Mouse (Mus musculus): ENCODE results near the gene Fars2. TPM values are rescaled to one million over a fixed set of nuclear protein-coding genes. Genes with fewer than 3 reads are reported as not detected.

Fars2 gene
- polyA plus RNA-seq, 1 experiment from 2014 or later = 32.2 TPM

DNA sequence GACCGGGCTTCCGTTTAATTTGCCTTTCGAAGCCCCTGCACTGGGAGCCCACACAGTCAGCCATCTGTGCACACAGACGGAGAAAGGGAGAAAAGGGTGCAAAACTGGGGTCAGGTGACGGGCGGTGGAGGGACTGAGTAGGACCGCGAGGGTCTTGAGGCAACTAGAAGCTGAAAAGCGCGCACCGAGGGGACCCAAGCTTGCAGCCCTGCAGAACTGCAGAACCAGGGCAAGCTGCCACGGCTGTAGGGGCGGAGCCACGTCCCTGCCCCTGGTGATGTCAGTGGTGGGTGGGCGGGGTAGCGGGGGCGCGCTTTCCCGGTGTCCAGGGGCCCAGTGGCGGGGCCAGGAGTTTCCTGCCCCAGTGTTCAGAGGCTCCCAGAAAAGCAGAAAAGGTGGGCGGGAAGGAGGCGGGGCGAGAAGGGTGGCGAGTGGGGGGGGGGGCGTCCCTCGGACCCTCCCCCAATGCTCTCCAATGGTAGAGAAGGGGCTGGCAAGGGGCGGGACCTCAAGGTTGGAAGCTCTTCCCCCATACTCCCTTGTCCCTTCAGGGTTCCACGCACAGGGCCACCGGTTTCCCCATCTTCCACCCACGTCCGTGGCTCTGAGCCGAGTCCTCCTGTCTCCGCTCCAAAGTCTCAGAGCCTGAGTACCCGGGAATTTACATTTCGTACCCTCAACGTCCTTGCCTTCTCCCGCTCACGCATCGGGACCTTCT is 618.8 kb downstream of the Fars2 start:
- Histone ChIP-seq H3K27me3 (replicated peaks; ENCODE audit: control insufficient read depth, insufficient read depth, low read length) (no peaks in the 10 kb centered on the region; the same call in none of the 2 replicates), H3K4me1 (replicated peaks; ENCODE audit: control insufficient read depth, insufficient read depth, low read length) (peaks cover 9% of the 10 kb centered on the region; the same call in 1 of the 2 replicates), H3K9ac (replicated peaks; ENCODE audit: low read depth, low read length) (peak overlapping the region; percentile 71), H3K4me3 (replicated peaks; ENCODE audit: low read length) (peak overlapping the region; percentile 54), H3K27ac (ENCODE audit: low read length) (peak overlapping the region; percentile 95), H3K9me3 (ENCODE audit: control insufficient read depth, low read length) (0 out of 2 replicates have a peak, but pooled peaks cover 3% of the 10 kb centered on the region), H3K36me3 (ENCODE audit: control insufficient read depth, insufficient read depth) (no peaks in the 10 kb centered on the region), H3K4me2 (ENCODE audit: low read length) (peak overlapping the region; percentile 69)
- WGBS = under 1% methylated on average over 35 of the region's 39 CpGs
- ATAC-seq = peak; percentile 83

DNA sequence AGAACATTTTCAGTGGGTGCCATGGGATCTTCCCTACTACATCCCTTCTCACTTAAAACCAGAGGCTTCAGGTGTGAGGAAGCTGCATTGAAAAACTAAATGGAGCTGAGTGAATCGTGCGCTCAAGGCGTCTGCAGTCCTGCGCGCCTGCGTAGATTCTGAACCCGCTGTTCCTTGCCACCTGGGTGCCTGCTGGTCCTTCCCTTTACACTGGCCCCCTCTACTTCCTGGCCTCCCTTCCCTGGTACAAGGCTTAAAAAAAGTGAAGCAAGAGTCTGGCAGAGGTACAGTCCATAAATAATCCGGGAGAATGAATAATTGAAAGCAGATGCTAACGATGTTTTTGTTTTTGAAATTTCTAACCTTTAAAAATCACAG is 619.4 kb downstream of the Fars2 start:
- peak; percentile 5 for ATAC-seq
- Histone ChIP-seq H3K27me3 (replicated peaks; ENCODE audit: control insufficient read depth, insufficient read depth, low read length) (no peaks in the 10 kb centered on the region; the same call in 1 of the 2 replicates), H3K4me3 (replicated peaks; ENCODE audit: low read length) (peak overlapping the region; percentile 54), H3K9ac (replicated peaks; ENCODE audit: low read depth, low read length) (peak overlapping the region; percentile 36), H3K36me3 (ENCODE audit: control insufficient read depth, insufficient read depth) (no peaks in the 10 kb centered on the region), H3K27ac (ENCODE audit: low read length) (peak overlapping the region; percentile 95), H3K4me2 (ENCODE audit: low read length) (peak overlapping the region; percentile 69), H3K4me1 (replicated peaks; ENCODE audit: control insufficient read depth, insufficient read depth, low read length) (peaks cover 7% of the 10 kb centered on the region; the same call in 1 of the 2 replicates), H3K9me3 (ENCODE audit: control insufficient read depth, low read length) (0 out of 2 replicates have a peak, but pooled peaks cover 3% of the 10 kb centered on the region)
- 6% methylated on average over 9 of the region's 9 CpGs for WGBS

DNA sequence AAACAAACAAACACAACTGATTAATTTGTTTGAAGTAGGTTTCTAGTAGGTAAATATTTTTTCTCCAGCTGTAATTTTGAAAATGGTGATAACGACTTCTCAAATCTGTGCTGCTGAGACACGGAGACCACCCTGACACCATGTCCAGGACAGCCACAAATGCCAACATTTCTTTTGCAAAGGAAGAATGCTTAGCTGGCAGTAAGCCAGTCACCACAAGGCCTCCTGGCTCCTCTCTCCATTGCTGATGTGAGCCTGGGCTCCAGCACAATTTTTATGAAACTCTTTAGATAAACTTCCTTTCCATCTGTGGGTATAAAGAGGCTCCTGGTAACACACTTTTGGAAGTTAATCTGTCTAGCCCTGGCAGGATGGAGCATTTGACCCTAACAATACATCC is 632.8 kb downstream of the Fars2 start:
- H3K4me3 ChIP-seq (replicated peaks; ENCODE audit: low read length) = no peak overlapping the region
- peaks cover 10% of the 10 kb centered on the region for H3K4me1 ChIP-seq (replicated peaks; ENCODE audit: control insufficient read depth, insufficient read depth, low read length)

DNA sequence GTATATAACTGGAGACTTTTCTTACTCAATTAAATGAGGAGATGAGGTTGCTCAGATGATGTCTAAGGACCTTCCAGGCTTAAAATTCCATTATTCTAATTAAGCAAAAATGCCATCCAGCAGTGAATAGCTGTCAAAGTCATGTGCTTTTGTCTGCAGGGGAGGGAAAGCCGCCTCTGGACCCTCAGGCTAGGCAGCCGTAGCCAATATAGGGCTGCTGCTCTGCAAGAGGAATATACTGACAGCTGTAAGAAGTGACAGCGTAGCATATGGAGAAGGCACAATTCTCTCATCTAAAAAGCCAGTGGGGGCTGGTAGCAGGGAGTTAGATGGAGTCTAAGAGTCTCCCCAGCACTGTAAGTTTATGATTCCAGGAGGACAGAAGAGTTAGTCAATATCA is 634.6 kb downstream of the Fars2 start:
- Histone ChIP-seq H3K27ac (ENCODE audit: low read length) (no peak overlapping the region), H3K4me3 (replicated peaks; ENCODE audit: low read length) (no peak overlapping the region), H3K36me3 (ENCODE audit: control insufficient read depth, insufficient read depth) (no peaks in the 10 kb centered on the region), H3K4me2 (ENCODE audit: low read length) (no peak overlapping the region), H3K9ac (replicated peaks; ENCODE audit: low read depth, low read length) (no peak overlapping the region), H3K27me3 (replicated peaks; ENCODE audit: control insufficient read depth, insufficient read depth, low read length) (no peaks in the 10 kb centered on the region), H3K4me1 (replicated peaks; ENCODE audit: control insufficient read depth, insufficient read depth, low read length) (peaks cover 10% of the 10 kb centered on the region), H3K9me3 (ENCODE audit: control insufficient read depth, low read length) (no peaks in the 10 kb centered on the region)
- WGBS = 45% methylated on average over 3 of the region's 3 CpGs
- ATAC-seq = no peak

More for the DNA sequence above, 632.8 kb downstream of the Fars2 start:
- no peak overlapping the region for H3K4me2 ChIP-seq (ENCODE audit: low read length)
- H3K36me3 ChIP-seq (ENCODE audit: control insufficient read depth, insufficient read depth) = no peaks in the 10 kb centered on the region
- H3K9ac ChIP-seq (replicated peaks; ENCODE audit: low read depth, low read length) = no peak overlapping the region
- no peaks in the 10 kb centered on the region for H3K27me3 ChIP-seq (replicated peaks; ENCODE audit: control insufficient read depth, insufficient read depth, low read length)
- 29% methylated on average over 2 of the region's 2 CpGs for WGBS
- H3K27ac ChIP-seq (ENCODE audit: low read length) = no peak overlapping the region
- H3K9me3 ChIP-seq (ENCODE audit: control insufficient read depth, low read length) = no peaks in the 10 kb centered on the region
- ATAC-seq = no peak

DNA sequence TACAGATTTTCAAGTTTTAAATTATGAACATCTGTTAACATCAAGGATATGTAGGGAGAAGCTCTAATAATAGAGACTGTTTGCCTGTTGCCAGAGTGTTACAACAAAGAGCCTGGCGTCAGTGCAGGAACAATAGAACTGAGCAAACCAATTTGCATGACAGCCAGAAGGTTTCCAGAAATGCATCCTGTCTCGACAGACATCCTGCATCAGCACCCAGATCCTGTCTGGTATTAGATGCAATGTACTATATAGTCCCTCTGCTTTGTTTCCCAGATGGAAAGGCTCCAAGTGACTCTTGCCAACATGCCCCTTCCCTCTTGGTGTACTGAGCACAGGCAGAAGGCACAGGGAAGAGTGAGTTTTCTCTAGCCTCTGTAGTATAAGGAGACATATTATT is 649.6 kb downstream of the Fars2 start:
- WGBS = 23% methylated on average over 2 of the region's 2 CpGs
- Histone ChIP-seq H3K4me1 (replicated peaks; ENCODE audit: control insufficient read depth, insufficient read depth, low read length) (no peaks in the 10 kb centered on the region), H3K9ac (replicated peaks; ENCODE audit: low read depth, low read length) (no peak overlapping the region), H3K9me3 (ENCODE audit: control insufficient read depth, low read length) (no peaks in the 10 kb centered on the region), H3K4me2 (ENCODE audit: low read length) (no peak overlapping the region), H3K27ac (ENCODE audit: low read length) (no peak overlapping the region), H3K4me3 (replicated peaks; ENCODE audit: low read length) (no peak overlapping the region), H3K36me3 (ENCODE audit: control insufficient read depth, insufficient read depth) (no peaks in the 10 kb centered on the region), H3K27me3 (replicated peaks; ENCODE audit: control insufficient read depth, insufficient read depth, low read length) (no peaks in the 10 kb centered on the region)
- ATAC-seq = peak; percentile 45; the same call in 1 of the 2 replicates

Other genes starting within 250 kb of the Fars2 start
- 7.4 and 8.2 TPM in 2 replicates for gene Rpp40, start 211.1 kb upstream of the Fars2 start, polyA plus RNA-seq (2015; fragmentation: Nextera tagmentation; extraction: Ambion mirVana)
- 1.1 and 1.4 TPM in 2 replicates for gene Ppp1r3g, start 158.6 kb upstream of the Fars2 start, polyA plus RNA-seq (2015; fragmentation: Nextera tagmentation; extraction: Ambion mirVana)
- gene Lyrm4, start 114 bp downstream of the Fars2 start, polyA plus RNA-seq (2015; fragmentation: Nextera tagmentation; extraction: Ambion mirVana) = 36.9 and 37.1 TPM in 2 replicates

Measured in forebrain, embryonic 16.5 days (tissue).